Mouse (Mus musculus): ENCODE measurements at regions not wholly inside any gene's neighbourhood (a gene's known extent, or its start where the extent isn't known, plus 50 kb on each side); places are given as distances from the start of the nearest gene placed in this dataset.

DNA sequence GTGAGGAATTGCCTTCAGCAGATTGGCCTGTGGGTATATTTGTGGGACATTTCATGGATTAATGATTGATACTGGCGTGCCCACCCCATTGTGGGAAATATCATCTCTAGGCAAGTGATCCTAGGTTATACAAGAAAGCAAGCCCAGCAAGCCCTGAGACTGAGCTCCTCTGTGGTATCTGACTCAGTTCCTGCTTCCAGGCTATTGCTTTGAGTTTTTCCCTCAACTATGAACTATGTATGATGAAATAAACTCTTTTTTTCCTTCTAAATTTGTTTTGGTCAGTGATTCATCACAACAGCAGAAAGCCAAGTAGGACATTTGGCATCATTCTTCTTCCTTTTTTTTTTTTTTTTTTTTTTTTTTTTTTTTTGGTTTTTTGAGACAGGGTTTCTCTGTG lies 119.8 kb downstream of the Tbr1 start:
- H3K9ac ChIP-seq, result no peak overlapping the region
- TF ChIP-seq CTCF (IDR thresholded peaks at IDR 0.05; ENCODE audit: low read depth), result no peak
- no peak for DNase-seq
- no peak for ATAC-seq (ENCODE audit: insufficient read depth)
- WGBS, result 82% methylated on average over 1 of the region's 1 CpGs
- no peak overlapping the region for H3K4me3 ChIP-seq (ENCODE audit: low read depth, low read length)
- no peak overlapping the region for H3K27ac ChIP-seq (ENCODE audit: low read depth)
- H3K4me1 ChIP-seq (ENCODE audit: insufficient read depth), result no peaks in the 10 kb centered on the region
- H3K36me3 ChIP-seq (ENCODE audit: insufficient read depth), result no peaks in the 10 kb centered on the region
- no peaks in the 10 kb centered on the region for H3K27me3 ChIP-seq (ENCODE audit: insufficient read depth, low read length)
- H3K9me3 ChIP-seq (ENCODE audit: low read depth, low read length), result no peaks in the 10 kb centered on the region
- no peak overlapping the region for H3K4me2 ChIP-seq

DNA sequence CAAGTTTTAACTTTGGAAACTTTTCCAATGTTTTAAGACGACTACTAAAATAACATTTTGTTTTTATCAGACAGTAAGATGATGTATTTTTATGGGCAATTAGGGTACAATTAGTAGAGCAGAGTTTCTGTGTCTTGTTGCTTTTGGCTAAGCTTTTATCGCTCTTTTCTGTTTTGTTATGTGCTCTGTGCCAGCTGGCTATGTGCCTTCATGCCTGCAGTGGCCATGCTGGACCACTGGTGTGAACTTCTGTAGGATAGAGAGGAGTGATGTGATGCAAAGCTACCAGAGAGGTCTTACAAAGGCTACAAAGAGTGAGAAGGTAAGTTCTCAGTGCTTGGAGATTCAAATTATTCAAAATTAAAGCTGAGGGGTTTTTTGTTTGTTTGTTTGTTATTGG lies 108.0 kb upstream of the Slc4a10 start:
- no peak for TF ChIP-seq CTCF (IDR thresholded peaks at IDR 0.05; ENCODE audit: low read depth)
- Histone ChIP-seq H3K36me3 (ENCODE audit: insufficient read depth) (no peaks in the 10 kb centered on the region), H3K27me3 (ENCODE audit: insufficient read depth, low read length) (no peaks in the 10 kb centered on the region), H3K9ac (no peak overlapping the region), H3K4me3 (ENCODE audit: low read depth, low read length) (no peak overlapping the region), H3K4me2 (no peak overlapping the region), H3K4me1 (ENCODE audit: insufficient read depth) (no peaks in the 10 kb centered on the region), H3K27ac (ENCODE audit: low read depth) (no peak overlapping the region), H3K9me3 (ENCODE audit: low read depth, low read length) (no peaks in the 10 kb centered on the region)
- ATAC-seq (ENCODE audit: insufficient read depth) (no peak), DNase-seq (peak; percentile 15)
- WGBS, result 65% methylated on average over 2 of the region's 2 CpGs

DNA sequence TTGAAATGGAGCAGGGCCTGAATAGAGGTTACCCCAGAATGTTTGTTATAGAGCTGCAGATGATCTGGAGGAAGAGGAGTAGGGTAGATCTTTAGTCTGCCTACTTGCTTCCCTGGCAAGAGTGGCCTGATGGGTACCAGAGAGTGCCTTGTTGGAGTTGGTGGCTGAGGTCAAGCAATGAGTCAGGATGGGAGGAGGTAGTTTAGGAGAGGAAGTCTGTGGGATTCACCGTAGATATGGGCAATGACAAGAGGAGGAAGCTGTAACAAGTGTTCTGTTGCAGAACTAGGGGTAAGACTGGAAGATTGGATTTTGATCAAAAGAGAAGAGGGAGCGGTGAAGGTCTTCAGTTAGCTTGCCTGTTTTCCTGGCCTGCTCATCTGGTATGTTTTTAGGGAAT lies 80.3 kb upstream of the Slc4a10 start:
- Histone ChIP-seq H3K9ac (no peak overlapping the region), H3K27ac (ENCODE audit: low read depth) (no peak overlapping the region), H3K36me3 (ENCODE audit: insufficient read depth) (no peaks in the 10 kb centered on the region), H3K4me1 (ENCODE audit: insufficient read depth) (no peaks in the 10 kb centered on the region), H3K27me3 (ENCODE audit: insufficient read depth, low read length) (no peaks in the 10 kb centered on the region), H3K9me3 (ENCODE audit: low read depth, low read length) (no peaks in the 10 kb centered on the region), H3K4me3 (ENCODE audit: low read depth, low read length) (no peak overlapping the region), H3K4me2 (no peak overlapping the region)
- 86% methylated on average over 2 of the region's 2 CpGs for WGBS
- no peak for ATAC-seq (ENCODE audit: insufficient read depth)
- no peak for TF ChIP-seq CTCF (IDR thresholded peaks at IDR 0.05; ENCODE audit: low read depth)
- no peak for DNase-seq

DNA sequence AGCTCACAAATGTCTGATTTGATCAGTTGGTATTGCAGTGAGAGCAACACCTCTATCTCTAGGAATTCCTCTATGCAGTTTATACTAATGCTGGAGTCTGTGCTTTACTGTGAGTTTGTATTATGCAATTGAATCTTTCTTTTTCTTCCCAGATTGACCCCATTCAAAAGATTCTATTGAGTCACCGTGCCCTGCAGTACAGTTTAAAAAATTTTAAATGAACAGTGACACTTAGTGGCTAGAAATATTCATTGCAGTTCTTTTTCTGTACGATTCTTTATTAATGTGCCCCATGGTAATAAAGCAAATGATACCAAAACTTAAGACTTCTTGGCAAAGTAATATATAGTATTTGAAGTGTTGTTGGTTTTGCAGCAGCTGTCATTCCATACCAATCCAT lies 78.5 kb upstream of the Slc4a10 start:
- Histone ChIP-seq H3K4me3 (ENCODE audit: low read depth, low read length) (no peak overlapping the region), H3K27ac (ENCODE audit: low read depth) (no peak overlapping the region), H3K36me3 (ENCODE audit: insufficient read depth) (no peaks in the 10 kb centered on the region), H3K4me1 (ENCODE audit: insufficient read depth) (no peaks in the 10 kb centered on the region), H3K9me3 (ENCODE audit: low read depth, low read length) (no peaks in the 10 kb centered on the region), H3K4me2 (no peak overlapping the region), H3K9ac (no peak overlapping the region), H3K27me3 (ENCODE audit: insufficient read depth, low read length) (no peaks in the 10 kb centered on the region)
- WGBS, result 4% methylated on average over 2 of the region's 2 CpGs
- ATAC-seq (ENCODE audit: insufficient read depth) (0 out of 2 replicates have a peak, but pooled peaks have one; percentile 38), DNase-seq (peak; percentile 73)
- TF ChIP-seq CTCF (IDR thresholded peaks at IDR 0.05; ENCODE audit: low read depth), result peak; percentile 54

DNA sequence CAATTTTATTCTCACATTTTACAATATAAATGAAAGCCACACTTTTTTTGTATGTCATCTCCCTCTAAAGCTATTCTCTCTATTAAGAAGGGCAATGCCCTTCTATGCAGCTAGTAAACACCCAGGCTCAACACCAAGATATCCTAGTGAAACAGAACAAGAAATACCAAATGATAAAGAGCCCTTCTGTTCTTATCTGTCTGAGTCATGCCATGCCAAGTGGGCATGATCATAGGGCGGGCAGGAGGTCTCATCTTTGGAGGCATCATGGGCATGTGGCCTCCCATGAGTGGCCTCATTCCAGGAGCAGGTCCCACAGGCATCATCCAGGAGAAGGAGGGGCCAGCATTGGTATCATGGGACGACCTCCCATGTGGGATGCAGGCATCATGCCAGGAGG lies 76.2 kb upstream of the Slc4a10 start:
- no peak overlapping the region for H3K27ac ChIP-seq (ENCODE audit: low read depth)
- no peaks in the 10 kb centered on the region for H3K27me3 ChIP-seq (ENCODE audit: insufficient read depth, low read length)
- DNase-seq (no peak), ATAC-seq (ENCODE audit: insufficient read depth) (no peak)
- no peaks in the 10 kb centered on the region for H3K9me3 ChIP-seq (ENCODE audit: low read depth, low read length)
- 42% methylated on average over 2 of the region's 2 CpGs for WGBS
- H3K4me2 ChIP-seq, result no peak overlapping the region
- H3K9ac ChIP-seq, result no peak overlapping the region
- H3K36me3 ChIP-seq (ENCODE audit: insufficient read depth), result no peaks in the 10 kb centered on the region
- no peak for TF ChIP-seq CTCF (IDR thresholded peaks at IDR 0.05; ENCODE audit: low read depth)
- H3K4me1 ChIP-seq (ENCODE audit: insufficient read depth), result no peaks in the 10 kb centered on the region
- no peak overlapping the region for H3K4me3 ChIP-seq (ENCODE audit: low read depth, low read length)

DNA sequence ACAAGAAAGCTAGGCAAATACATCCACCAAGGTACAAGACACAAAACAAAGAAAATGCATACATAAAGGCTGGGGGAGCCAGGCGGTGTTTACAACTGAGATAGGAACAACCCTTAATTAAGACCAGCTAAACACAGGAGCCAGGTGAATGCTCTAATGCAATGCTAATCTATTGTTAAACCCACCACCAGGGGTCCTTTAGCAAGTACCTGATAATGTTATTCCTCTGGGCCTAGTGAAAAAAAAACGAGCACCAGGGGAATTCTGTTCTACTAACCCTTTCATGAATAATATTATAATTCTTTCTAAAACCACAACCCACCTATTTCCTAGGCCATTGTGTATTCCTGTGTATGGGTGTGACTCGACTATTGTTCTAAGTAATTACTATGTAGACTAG lies 61.5 kb upstream of the Slc4a10 start:
- no peak for DNase-seq
- ATAC-seq (ENCODE audit: insufficient read depth), result no peak
- Histone ChIP-seq H3K4me1 (ENCODE audit: insufficient read depth) (no peaks in the 10 kb centered on the region), H3K9ac (no peak overlapping the region), H3K4me3 (ENCODE audit: low read depth, low read length) (no peak overlapping the region), H3K9me3 (ENCODE audit: low read depth, low read length) (no peaks in the 10 kb centered on the region), H3K36me3 (ENCODE audit: insufficient read depth) (no peaks in the 10 kb centered on the region), H3K27me3 (ENCODE audit: insufficient read depth, low read length) (no peaks in the 10 kb centered on the region), H3K27ac (ENCODE audit: low read depth) (no peak overlapping the region), H3K4me2 (no peak overlapping the region)
- no peak for TF ChIP-seq CTCF (IDR thresholded peaks at IDR 0.05; ENCODE audit: low read depth)
- 67% methylated on average over 3 of the region's 3 CpGs for WGBS

DNA sequence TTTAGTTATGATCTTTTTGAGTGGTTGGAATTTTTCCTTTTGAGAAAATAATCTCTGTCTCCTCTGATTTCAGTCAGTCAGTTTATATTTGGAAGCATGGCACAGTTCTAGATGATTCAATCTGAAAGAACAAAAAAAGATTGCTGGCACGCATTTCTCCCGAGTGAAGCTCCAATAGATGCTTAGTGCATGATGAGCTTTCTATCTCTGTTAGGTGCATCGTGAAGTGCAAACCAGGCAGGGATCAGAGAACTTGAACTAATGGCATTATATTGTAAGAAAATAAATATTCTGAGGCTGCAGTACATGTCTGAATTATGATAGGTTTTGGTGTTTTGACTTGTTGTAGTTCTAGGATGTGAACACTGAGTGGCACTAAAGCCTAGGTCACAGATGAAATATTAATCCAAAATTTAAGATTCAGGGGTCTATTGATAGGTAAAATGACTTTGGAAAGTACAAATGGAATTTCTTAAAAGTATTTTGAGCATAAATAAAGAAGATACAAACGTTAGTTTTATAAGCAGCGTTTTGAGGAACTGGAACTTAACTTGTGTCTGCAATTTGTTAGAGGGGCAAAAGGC lies 59.2 kb upstream of the Slc4a10 start:
- Histone ChIP-seq H3K4me3 (ENCODE audit: low read depth, low read length) (no peak overlapping the region), H3K9ac (no peak overlapping the region), H3K4me1 (ENCODE audit: insufficient read depth) (no peaks in the 10 kb centered on the region), H3K36me3 (ENCODE audit: insufficient read depth) (no peaks in the 10 kb centered on the region), H3K9me3 (ENCODE audit: low read depth, low read length) (no peaks in the 10 kb centered on the region), H3K27ac (ENCODE audit: low read depth) (no peak overlapping the region), H3K27me3 (ENCODE audit: insufficient read depth, low read length) (no peaks in the 10 kb centered on the region), H3K4me2 (no peak overlapping the region)
- peak; percentile 47 for TF ChIP-seq CTCF (IDR thresholded peaks at IDR 0.05; ENCODE audit: low read depth)
- ATAC-seq (ENCODE audit: insufficient read depth), result no peak
- WGBS, result 43% methylated on average over 5 of the region's 5 CpGs
- DNase-seq, result peak; percentile 40
